Mouse (Mus musculus): ENCODE measurements around the gene Fcrl6. TPM values are rescaled to one million over a fixed set of nuclear protein-coding genes. Genes with fewer than 3 reads are reported as not detected.

Fcrl6 gene
- total RNA-seq (2023): not detected

GRCm38 (mm10) chr1:172602326-172602725 is at the start of gene Fcrl6:
Fcrl6 (minus strand) TSS chr1:172602551.

GRCm38 (mm10) chr1:172632451-172633326 is 30.3 kb upstream of the Fcrl6 start, which contains the start of gene Dusp23:
Dusp23 (minus strand) TSS chr1:172632962.

GRCm38 (mm10) chr1:172590385-172590784 is 12.0 kb downstream of the Fcrl6 start, which contains the start of gene Slamf8:
Slamf8 (minus strand) TSS chr1:172590568.

GRCm38 (mm10) chr1:172555638-172556037 is 46.7 kb downstream of the Fcrl6 start, which contains the start of gene Vsig8:
Vsig8 (plus strand) TSS chr1:172555938.

Other genes starting within 250 kb of the Fcrl6 start
- gene Pigm, start 226.0 kb downstream of the Fcrl6 start, total RNA-seq (2023): 10 to 100 TPM; 15.4 to 15.9 TPM
- gene Slamf9, start 127.2 kb downstream of the Fcrl6 start, total RNA-seq (2023): under 1 TPM; 0.61 to 0.84 TPM
- gene Igsf9, start 120.8 kb downstream of the Fcrl6 start, total RNA-seq (2023): under 1 TPM; 0.33 to 0.70 TPM
- 100 to 1,000 TPM; 208 to 209 TPM for gene Tagln2, start 102.5 kb downstream of the Fcrl6 start, total RNA-seq (2023)
- under 1 TPM in 1 of 2 experiments, not detected in 1; 0.64 TPM for gene Cfap45, start 81.8 kb downstream of the Fcrl6 start, total RNA-seq (2023)
- not detected for gene Vsig8, start 46.6 kb downstream of the Fcrl6 start, total RNA-seq (2023)
- 1 to 10 TPM; 5.1 to 5.3 TPM for gene Slamf8, start 12.0 kb downstream of the Fcrl6 start, total RNA-seq (2023)
- 1 to 10 TPM; 1.7 to 1.8 TPM for gene Dusp23, start 30.4 kb upstream of the Fcrl6 start, total RNA-seq (2023)
- gene Crp, start 95.5 kb upstream of the Fcrl6 start, total RNA-seq (2023): not detected

Measured in neutrophil, adult 83 days (primary cell).